Mouse (Mus musculus) myocyte (in vitro differentiated cells): ENCODE results near the gene Bahcc1.

Experiments
- MAX ChIP-seq: IDR thresholded peaks from one replicate; pipeline ENCODE4 v1.6.1; 2011; ENCODE audit warnings: low read depth, mild to moderate bottlenecking, control low read depth
- MYOG ChIP-seq, 3 experiments: IDR thresholded peaks; one replicate each; pipeline ENCODE4 v1.6.1; 2011; ENCODE audit warnings: control low read depth in 2 of 3, low read depth in 2 of 3, mild to moderate bottlenecking in 2 of 3; ENCODE audit not compliant: insufficient read length in 2 of 3, control insufficient read depth in 1 of 3, insufficient read depth in 1 of 3
- POLR2A ChIP-seq: IDR thresholded peaks from one replicate; pipeline ENCODE4 v1.6.1; 2011; ENCODE audit warnings: low read depth, mild to moderate bottlenecking, control low read depth, moderate library complexity; ENCODE audit not compliant: insufficient read length
- POLR2AphosphoS2 ChIP-seq: IDR thresholded peaks from one replicate; pipeline ENCODE4 v1.6.1; 2011; ENCODE audit warnings: low read depth, control low read depth; ENCODE audit not compliant: insufficient read length
- TCF12 ChIP-seq: IDR thresholded peaks from one replicate; pipeline ENCODE4 v1.6.1; 2011; ENCODE audit warnings: mild to moderate bottlenecking, control low read depth; ENCODE audit not compliant: poor library complexity, insufficient read depth, severe bottlenecking
- USF1 ChIP-seq: IDR thresholded peaks from one replicate; pipeline ENCODE4 v1.6.1; 2011; ENCODE audit warnings: low read depth, mild to moderate bottlenecking, control low read depth, moderate library complexity

GRCm38 (mm10) chr11:120261416-120262355, 28.9 kb downstream of the Bahcc1 start:
- TF ChIP-seq POLR2AphosphoS2 (no peak), USF1 (peak; percentile 55), POLR2A (no peak), MYOG (IDR thresholded peaks at IDR 0.05; ENCODE audit: control insufficient read depth in 1 of 3, insufficient read depth in 1 of 3, insufficient read length in 2 of 3, low read depth in 2 of 3) (peak in 2 of 3 experiments; percentile 90), TCF12 (peak; percentile 74), MAX (peak; percentile 71)
